Mouse (Mus musculus) common myeloid progenitor, adult 5-6 weeks (primary cell): ENCODE results near the gene Colec11. TPM values are rescaled to one million over a fixed set of nuclear protein-coding genes. Genes with fewer than 3 reads are reported as not detected.

ENCODE experiments used
- total RNA-seq: library from RNA; stranded (forward); fragments of 200-1000, 187-1606 nt; gene quantifications from 2 replicates; pipeline ENCODE4 v1.2.3, GENCODE M21; 2017

Colec11 gene
- total RNA-seq, 1 experiment from 2014 or later: not detected

Other genes starting within 250 kb of the Colec11 start
- not detected in 2 replicates for gene Dcdc2c, start 71.0 kb downstream of the Colec11 start, total RNA-seq
- not detected in 2 replicates for gene Allc, start 40.9 kb downstream of the Colec11 start, total RNA-seq
- gene Rps7, start 12.6 kb upstream of the Colec11 start, total RNA-seq: 5,654 and 5,856 TPM in 2 replicates
- 20.8 and 21.5 TPM in 2 replicates for gene Rnaseh1, start 26.2 kb upstream of the Colec11 start, total RNA-seq
- gene Adi1, start 51.9 kb upstream of the Colec11 start, total RNA-seq: 34.9 and 49.0 TPM in 2 replicates
- 57.3 and 57.8 TPM in 2 replicates for gene Trappc12, start 127.1 kb upstream of the Colec11 start, total RNA-seq
- 21.7 and 27.4 TPM in 2 replicates for gene Eipr1, start 128.4 kb upstream of the Colec11 start, total RNA-seq